Mouse (Mus musculus): ENCODE measurements at regions not wholly inside any gene's neighbourhood (a gene's known extent, or its start where the extent isn't known, plus 50 kb on each side); places are given as distances from the start of the nearest gene placed in this dataset.

DNA sequence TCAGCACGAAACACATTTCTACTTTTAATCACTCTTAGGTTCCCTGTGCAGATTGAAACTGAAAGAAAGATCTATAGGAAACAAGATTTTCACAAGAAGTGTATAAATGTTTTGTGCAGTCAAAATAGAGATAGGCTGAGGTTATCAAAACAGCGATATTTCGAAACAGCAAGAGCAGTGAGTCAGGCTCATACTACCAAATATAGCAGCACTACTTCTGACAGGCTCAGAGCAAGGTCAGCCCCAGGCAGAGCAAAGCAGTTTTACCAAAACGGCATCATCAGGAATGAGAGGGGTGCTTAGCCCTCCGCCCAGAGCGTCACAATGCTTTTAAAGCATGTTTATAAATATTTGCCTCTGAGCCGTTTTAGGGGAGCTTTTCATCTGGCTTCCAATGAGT is 133.4 kb upstream of the Gls start:
- TF ChIP-seq ZNF384 (IDR thresholded peaks at IDR 0.05; ENCODE audit: low read depth, low read length) (no peak), ZC3H11A (IDR thresholded peaks at IDR 0.05; ENCODE audit: borderline replicate concordance, low read depth, low read length) (no peak), HCFC1 (IDR thresholded peaks at IDR 0.05; ENCODE audit: borderline replicate concordance, insufficient read depth, low read length) (no peak)
